Mouse (Mus musculus): ENCODE results near the gene Mical3.

DNA sequence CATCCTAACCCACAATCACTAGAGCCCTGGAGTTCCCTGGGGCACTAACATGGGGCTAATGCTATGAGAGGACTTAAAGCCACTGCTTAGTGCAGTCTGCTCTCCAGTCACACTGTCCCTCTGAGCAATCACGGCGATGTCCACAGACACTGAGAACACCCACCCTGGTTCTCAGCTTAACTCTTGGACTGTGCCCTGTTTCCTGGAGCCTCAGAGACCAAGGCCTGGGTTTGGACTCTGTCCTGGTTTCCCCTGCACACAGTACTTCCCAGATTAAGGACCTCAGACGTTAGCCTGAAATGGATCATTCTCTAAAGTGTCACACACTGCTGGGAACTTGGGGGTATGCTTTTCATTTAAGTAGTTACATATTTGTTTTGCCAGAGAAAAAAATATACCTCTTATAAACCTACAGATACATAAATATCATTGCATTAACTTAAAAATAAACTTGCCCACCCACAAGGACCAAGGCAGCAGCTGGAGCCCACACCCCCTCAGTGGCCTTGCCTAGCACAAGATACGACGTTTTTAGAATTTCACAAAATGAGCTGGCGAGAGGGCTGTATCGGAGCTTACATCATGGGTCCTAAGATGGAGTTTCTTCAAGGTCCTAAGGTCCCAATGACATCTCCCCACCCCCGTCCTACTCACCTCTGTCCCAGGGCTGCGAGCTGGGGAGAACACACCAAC lies 170.3 kb downstream of the Mical3 start:
- TF ChIP-seq POLR2A (IDR thresholded peaks at IDR 0.05; ENCODE audit: insufficient read depth, low read depth, low read length), result no peak
- no peak for TF ChIP-seq CTCF (IDR thresholded peaks at IDR 0.05)
